Mouse (Mus musculus): ENCODE data around the gene Ccdc6.

DNA sequence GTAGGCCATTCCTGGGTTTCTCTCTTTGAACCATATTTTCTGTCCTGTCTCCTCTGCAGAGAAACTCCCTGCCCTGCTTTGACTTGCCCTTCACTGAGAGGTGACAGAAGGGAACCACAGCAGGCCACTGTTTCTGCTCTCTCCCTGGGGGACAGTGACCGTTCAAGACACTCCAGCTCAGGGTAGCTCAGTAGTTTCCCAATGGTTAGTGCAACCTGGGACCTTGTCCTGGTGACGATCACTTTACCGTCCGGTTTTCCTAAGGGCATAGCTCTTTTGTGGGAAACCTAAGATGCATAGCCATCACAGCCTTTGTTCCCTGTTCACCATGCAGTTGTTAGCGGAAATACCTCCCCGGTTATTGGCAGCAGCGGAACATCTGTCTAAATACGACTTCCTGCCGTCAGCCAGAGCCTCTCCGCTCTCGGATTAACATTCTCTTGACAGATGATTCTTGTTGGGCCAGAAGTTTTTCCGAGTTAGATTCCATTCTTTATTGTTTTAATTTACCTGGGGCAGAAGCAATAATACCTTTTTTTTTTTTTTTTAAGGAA lies 55.3 kb downstream of the Ccdc6 start:
- TF ChIP-seq FLI1 (IDR thresholded peaks at IDR 0.05; ENCODE audit: low read length) (no peak), GATA1 (IDR thresholded peaks at IDR 0.05; ENCODE audit: borderline replicate concordance, low read length) (no peak)
